Mouse (Mus musculus): Measurements from ENCODE around the gene Olfr1098.

Olfr1098 gene

GRCm38 (mm10) chr2:86924445-86924844 is at the start of gene Olfr1098:
Olfr1098 (minus strand) TSS chr2:86924545.
- DNase-seq (ENCODE audit: low spot score), result no peak

DNA sequence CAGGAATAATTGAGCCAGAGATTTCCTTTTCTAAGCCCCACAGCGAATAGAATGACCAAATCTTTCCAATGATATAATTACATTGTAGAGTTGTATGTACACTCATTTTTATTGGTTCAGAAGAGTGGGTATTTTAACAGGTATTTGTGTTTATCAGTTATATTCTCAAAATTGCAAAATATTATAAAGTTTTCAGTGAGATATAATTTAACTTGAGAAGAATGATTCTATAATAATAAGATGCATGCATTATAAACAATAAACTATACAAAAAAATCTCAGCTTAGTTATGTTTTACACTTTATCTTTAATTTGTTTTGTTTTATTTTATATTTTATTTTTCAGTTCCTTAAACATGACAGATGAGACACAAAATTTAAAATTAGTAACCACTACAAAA is 36.2 kb upstream of the Olfr1098 start, which contains the start of gene Olfr1099:
Gene Olfr1099, minus strand, starts transcription at position 101 of the 400 bp plus-strand sequence.
- no peak for DNase-seq (ENCODE audit: low spot score)

DNA sequence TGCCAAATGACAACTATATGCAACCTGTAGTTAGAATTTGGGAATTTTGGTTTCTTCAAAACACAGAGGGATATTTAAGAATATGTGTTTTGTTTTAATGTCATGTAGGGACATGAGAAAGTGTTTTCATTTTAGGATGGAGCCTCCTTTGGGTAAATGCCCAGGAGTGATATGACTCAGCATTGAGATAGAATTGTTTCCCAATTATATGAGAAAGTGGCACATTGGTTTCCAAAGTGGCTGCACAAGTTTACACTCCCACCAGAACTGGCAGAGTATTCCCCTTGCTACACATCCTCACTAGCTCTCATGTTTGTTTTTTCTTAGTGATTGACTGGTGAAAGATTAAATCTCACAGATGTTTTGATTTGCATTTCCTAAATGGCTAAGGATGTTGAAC is 2.2 kb upstream of the Olfr1098 start:
- peak; percentile 3 for DNase-seq (ENCODE audit: low spot score)

DNA sequence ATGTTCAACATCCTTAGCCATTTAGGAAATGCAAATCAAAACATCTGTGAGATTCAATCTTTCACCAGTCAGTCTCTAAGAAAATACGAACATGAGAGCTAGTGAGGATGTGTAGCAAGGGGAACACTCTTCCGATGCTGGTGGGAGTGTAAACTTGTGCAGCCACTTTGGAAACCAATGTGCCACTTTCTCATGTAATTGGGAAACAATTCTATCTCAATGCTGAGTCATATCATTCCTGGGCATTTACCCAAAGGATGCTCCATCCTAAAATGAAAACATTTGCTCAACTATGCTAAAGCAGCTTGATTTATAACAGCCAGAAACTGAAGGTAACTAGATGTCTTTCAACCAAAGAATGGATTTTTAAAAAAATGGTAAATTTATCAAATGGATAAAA is 18.7 kb downstream of the Olfr1098 start:
- peak; percentile 2 for DNase-seq (ENCODE audit: low spot score)

DNA sequence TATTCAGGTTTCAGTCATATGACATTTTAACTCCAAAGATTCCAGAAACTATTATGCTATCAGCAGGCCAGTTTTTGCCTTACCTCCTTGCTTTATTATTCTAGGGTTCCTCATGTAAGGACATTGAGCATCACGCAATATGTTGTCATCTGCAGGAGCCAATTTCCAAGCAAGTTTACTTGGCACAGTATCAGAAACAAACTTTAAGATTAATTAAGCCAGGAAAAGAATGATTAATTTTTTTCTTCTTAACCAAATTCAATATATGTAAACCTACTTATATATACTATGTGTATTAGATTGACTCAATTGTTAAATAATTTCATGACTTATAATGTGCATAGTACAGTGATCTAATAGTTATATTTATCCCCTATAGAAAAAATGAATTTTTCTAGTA is 32.2 kb downstream of the Olfr1098 start, which contains the start of gene Olfr1097:
Gene Olfr1097, minus strand, starts transcription at position 101 of the 400 bp plus-strand sequence.
- no peak for DNase-seq (ENCODE audit: low spot score)

GRCm38 (mm10) chr2:86874702-86875101 is 49.6 kb downstream of the Olfr1098 start, which contains the start of gene Gm13723:
Gm13723 (minus strand) TSS chr2:86874802.
- DNase-seq (ENCODE audit: low spot score), result no peak

Measured in left cerebral cortex, adult 11 months (tissue).